Comparison of ENCODE assay signal across 9 mouse cellular contexts in genomic region chr16:87405001-87405400, GRCm38 (mm10). TPM values are rescaled to one million over a fixed set of nuclear protein-coding genes. Genes with fewer than 3 reads are reported as not detected.
DNase-seq lines count a peak whose midpoint lies in the region; ATAC-seq and TF ChIP-seq lines count a peak whose summit lies in the region.
"Had no signal": no experiment of that assay in that cellular context is flagged by ENCODE, and none has a peak within 500 bp of the region (broad histone marks: within the 10 kb centered on the region; RNA-seq: fewer than 3 reads in every experiment).

No protein-coding gene starts in this region.

- H3K9ac ChIP-seq in liver, embryonic 11.5 days (ENCODE audit: low read depth, low read length), result no peak overlapping the region
- H3K9ac ChIP-seq: lung, embryonic 15.5 days had no signal

- peaks cover 40% of the 10 kb centered on the region for H3K36me3 ChIP-seq in spleen, adult 2 months (ENCODE audit: control insufficient read depth, insufficient read depth, low read length)
- H3K36me3 ChIP-seq in liver, embryonic 11.5 days (ENCODE audit: control insufficient read depth, insufficient read depth, low read length), result peaks cover 50% of the 10 kb centered on the region

- WGBS in spleen, adult 2 months, result 89% methylated on average over 3 of the region's 3 CpGs
- WGBS in liver, embryonic 11.5 days, result 78% methylated on average over 3 of the region's 3 CpGs
- 79% methylated on average over 3 of the region's 3 CpGs for WGBS in cerebellum, adult 2 months

- TF ChIP-seq CTCF in spleen, adult 2 months (IDR thresholded peaks at IDR 0.05; ENCODE audit: extremely low read depth, insufficient read depth, insufficient read length, insufficient replicate concordance), result no peak
- no peak for TF ChIP-seq CTCF in cerebellum, adult 2 months (IDR thresholded peaks at IDR 0.05; ENCODE audit: borderline replicate concordance, insufficient read depth, low read depth, low read length)

- no peaks in the 10 kb centered on the region for H3K27me3 ChIP-seq in spleen, adult 2 months (ENCODE audit: control insufficient read depth, insufficient read depth, low read length)
- no peaks in the 10 kb centered on the region for H3K27me3 ChIP-seq in liver, embryonic 11.5 days (replicated peaks; ENCODE audit: control insufficient read depth, insufficient read depth, low read length)
- H3K27me3 ChIP-seq in cerebellum, adult 2 months (ENCODE audit: control insufficient read depth, insufficient read depth, low read length), result no peaks in the 10 kb centered on the region
- H3K27me3 ChIP-seq: lung, embryonic 15.5 days had no signal

- no peak for TF ChIP-seq POLR2A in spleen, adult 2 months (IDR thresholded peaks at IDR 0.05; ENCODE audit: low read depth, low read length)
- TF ChIP-seq POLR2A in cerebellum, adult 2 months (IDR thresholded peaks at IDR 0.05; ENCODE audit: borderline replicate concordance, insufficient read depth, low read length), result no peak

- no peaks in the 10 kb centered on the region for H3K9me3 ChIP-seq in liver, embryonic 11.5 days (ENCODE audit: control insufficient read depth, low read length)
- H3K9me3 ChIP-seq: lung, embryonic 15.5 days had no signal

- DNase-seq in spleen, adult 2 months (ENCODE audit: low read depth in 1 of 2, low spot score in 2 of 2), result peak; percentile 12 to 19
- no peak for DNase-seq in spleen, adult 12 weeks (ENCODE audit: low spot score)
- DNase-seq in brain, adult 2 months (ENCODE audit: low read depth, low spot score), result peak; percentile 12
- DNase-seq in liver, embryonic 11.5 days (ENCODE audit: low spot score), result no peak
- peak; percentile 7 for DNase-seq in thymus, postnatal 25 days
- no peak for DNase-seq in gastrocnemius, adult 18-20 months (ENCODE audit: low spot score)
- DNase-seq in urinary bladder, postnatal 4 days (ENCODE audit: low spot score in 2 of 2), result no peak
- DNase-seq in cerebellum, adult 2 months, result no peak

- ATAC-seq in liver, embryonic 11.5 days (replicated peaks; ENCODE audit: low FRiP score), result peak; percentile 76

- H3K4me2 ChIP-seq in liver, embryonic 11.5 days, result no peak overlapping the region
- H3K4me2 ChIP-seq: lung, embryonic 15.5 days had no signal

- no peak overlapping the region for H3K27ac ChIP-seq in spleen, adult 2 months (ENCODE audit: insufficient read depth, low read length)
- H3K27ac ChIP-seq in liver, embryonic 11.5 days (ENCODE audit: low read depth, low read length), result no peak overlapping the region
- no peak overlapping the region for H3K27ac ChIP-seq in cerebellum, adult 2 months (ENCODE audit: insufficient read depth, low read length)
- H3K27ac ChIP-seq: lung, embryonic 15.5 days had no signal

- no peak overlapping the region for H3K4me3 ChIP-seq in spleen, adult 2 months (ENCODE audit: extremely low read depth, insufficient read depth, insufficient read length)
- no peak overlapping the region for H3K4me3 ChIP-seq in liver, embryonic 11.5 days (ENCODE audit: low read depth, low read length)
- H3K4me3 ChIP-seq in cerebellum, adult 2 months (replicated peaks; ENCODE audit: insufficient read depth, low read depth, low read length), result no peak overlapping the region
- H3K4me3 ChIP-seq: lung, embryonic 15.5 days had no signal

- no peaks in the 10 kb centered on the region for H3K4me1 ChIP-seq in spleen, adult 2 months (ENCODE audit: control insufficient read depth, insufficient read depth, insufficient read length)
- no peaks in the 10 kb centered on the region for H3K4me1 ChIP-seq in liver, embryonic 11.5 days (replicated peaks; ENCODE audit: control insufficient read depth, insufficient read depth, low read length)
- H3K4me1 ChIP-seq in cerebellum, adult 2 months (ENCODE audit: control insufficient read depth, insufficient read depth, low read length), result no peaks in the 10 kb centered on the region
- H3K4me1 ChIP-seq: lung, embryonic 15.5 days had no signal

RNA-seq across cellular contexts. Expression of gene Ltn1, which starts 27.4 kb away (rescaled TPM):
- 3.4 and 3.5 TPM in 2 replicates for polyA plus RNA-seq in spleen, adult 2 months (2012; rRNA removed)
- 26.3 and 30.3 TPM in 2 replicates for polyA plus RNA-seq in liver, embryonic 11.5 days (2014; fragmentation: Nextera tagmentation; extraction: Ambion mirVana)
- total RNA-seq in gastrocnemius, adult 18-20 months (2021), result 10 to 100 TPM; 27.3 to 28.4 TPM
- polyA plus RNA-seq in cerebellum, adult 2 months (2012; rRNA removed), result 16.5 and 17.6 TPM in 2 replicates

RNA-seq across cellular contexts. Expression of gene Rwdd2b, which starts 35.4 kb away (rescaled TPM):
- 2.5 and 3.1 TPM in 2 replicates for polyA plus RNA-seq in spleen, adult 2 months (2012; rRNA removed)
- polyA plus RNA-seq in liver, embryonic 11.5 days (2014; fragmentation: Nextera tagmentation; extraction: Ambion mirVana), result 12.2 and 12.6 TPM in 2 replicates
- 1 to 10 TPM; 2.4 to 3.1 TPM for total RNA-seq in gastrocnemius, adult 18-20 months (2021)
- 10.2 and 11.5 TPM in 2 replicates for polyA plus RNA-seq in cerebellum, adult 2 months (2012; rRNA removed)

RNA-seq across cellular contexts. Expression of gene Usp16, which starts 49.5 kb away (rescaled TPM):
- 8.9 and 15.6 TPM in 2 replicates for polyA plus RNA-seq in spleen, adult 2 months (2012; rRNA removed)
- polyA plus RNA-seq in liver, embryonic 11.5 days (2014; fragmentation: Nextera tagmentation; extraction: Ambion mirVana), result 37.4 and 42.7 TPM in 2 replicates
- 10 to 100 TPM; 50.1 to 54.6 TPM for total RNA-seq in gastrocnemius, adult 18-20 months (2021)
- 65.5 and 71.5 TPM in 2 replicates for polyA plus RNA-seq in cerebellum, adult 2 months (2012; rRNA removed)

RNA-seq across cellular contexts. Expression of gene N6amt1, which starts 51.0 kb away (rescaled TPM):
- 4.6 and 5.2 TPM in 2 replicates for polyA plus RNA-seq in spleen, adult 2 months (2012; rRNA removed)
- polyA plus RNA-seq in liver, embryonic 11.5 days (2014; fragmentation: Nextera tagmentation; extraction: Ambion mirVana), result 15.3 and 19.5 TPM in 2 replicates
- total RNA-seq in gastrocnemius, adult 18-20 months (2021), result 10 to 100 TPM in 1 of 2 experiments, 1 to 10 TPM in 1; 8.0 to 10.1 TPM
- polyA plus RNA-seq in cerebellum, adult 2 months (2012; rRNA removed), result 20.4 and 20.5 TPM in 2 replicates

Comparison
In these comparisons a context has a peak if more than half of its experiments do, and no peak if none do; other contexts are left out.
1. DNase-seq: peak in spleen, adult 2 months (2 of 2), brain, adult 2 months (single experiment) and thymus, postnatal 25 days (single experiment); none in spleen, adult 12 weeks (single experiment), liver, embryonic 11.5 days (single experiment), gastrocnemius, adult 18-20 months (single experiment), urinary bladder, postnatal 4 days (0 of 2) and cerebellum, adult 2 months (0 of 2).